Mouse (Mus musculus) bone marrow, adult 2 months (tissue): ENCODE results near the gene Ttll9. TPM values are rescaled to one million over a fixed set of nuclear protein-coding genes. Genes with fewer than 3 reads are reported as not detected.
A peak's percentile ranks its signal among the peaks of the same experiment; 100 is the strongest.

ENCODE experiments used
- H3K27ac ChIP-seq: fragments of 200-500 bp; 2 replicates; pipeline ENCODE4 v1.5.1; 2012; ENCODE audit warnings: low read depth, mild to moderate bottlenecking, control low read depth, inconsistent platforms, low read length; ENCODE audit not compliant: control insufficient read depth, poor library complexity, insufficient read depth
- H3K4me1 ChIP-seq: fragments of 200-500 bp; 2 replicates; pipeline ENCODE4 v1.6.1; 2011; ENCODE audit warnings: low read length; ENCODE audit not compliant: control insufficient read depth, insufficient read depth
- H3K4me3 ChIP-seq: fragments of 200-500 bp; replicated peaks from 2 replicates; pipeline ENCODE3; 2011; ENCODE audit warnings: mild to moderate bottlenecking, low read depth, low read length, control low read depth; ENCODE audit not compliant: control insufficient read depth
- CTCF ChIP-seq: fragments of 200-500 bp; IDR thresholded peaks from 2 replicates; pipeline ENCODE4 v1.5.1; 2011; ENCODE audit warnings: low read length, control low read depth; ENCODE audit not compliant: control insufficient read depth, insufficient read depth
- POLR2A ChIP-seq: fragments of 200-500 bp; IDR thresholded peaks from 2 replicates; pipeline ENCODE4 v1.6.1; 2011; ENCODE audit warnings: low read depth, mild to moderate bottlenecking, control low read depth, low read length, borderline replicate concordance; ENCODE audit not compliant: control insufficient read depth
- WGBS: fragments of 180-500 bp; shearing (Covaris S2); methylation state at CpG from one replicate; pipeline ENCODE4 v1.1.7; 2018; 5-methylcytosine and 5-hydroxymethylcytosine counted together
- polyA plus RNA-seq: library from polyadenylated mRNA; stranded (reverse); fragments of >200 nt; gene quantifications from 2 replicates; pipeline ENCODE4 v1.2.4, GENCODE M21; 2011; ENCODE audit warnings: low replicate concordance; ENCODE audit not compliant: missing spikeins, insufficient read depth, insufficient read length

Gene Ttll9
- polyA plus RNA-seq, 1 experiment = not detected

- TF ChIP-seq POLR2A = no peak
- TF ChIP-seq CTCF = no peak
- Histone ChIP-seq H3K4me1 (peaks cover 6% of the 10 kb centered on the region), H3K27ac (no peak overlapping the region), H3K4me3 (no peak overlapping the region)
- WGBS = 61% methylated on average over 8 of the region's 8 CpGs
Measured at GRCm38 (mm10) chr2:152924128-152924527, 38.2 kb upstream of the Ttll9 start.

- H3K27ac ChIP-seq = no peak overlapping the region
- 43% methylated on average over 5 of the region's 5 CpGs for WGBS
- H3K4me1 ChIP-seq = peaks cover 6% of the 10 kb centered on the region
- no peak overlapping the region for H3K4me3 ChIP-seq
- TF ChIP-seq POLR2A (no peak), CTCF (no peak)
Measured at GRCm38 (mm10) chr2:152924543-152924942, 37.7 kb upstream of the Ttll9 start.

- H3K4me3 ChIP-seq = no peak overlapping the region
- TF ChIP-seq POLR2A = no peak
- TF ChIP-seq CTCF = no peak
- WGBS = 44% methylated on average over 11 of the region's 11 CpGs
- peak overlapping the region; percentile 47 for H3K27ac ChIP-seq
- H3K4me1 ChIP-seq = peaks cover 6% of the 10 kb centered on the region
Measured at GRCm38 (mm10) chr2:152925189-152925872, 37.0 kb upstream of the Ttll9 start.

GRCm38 (mm10) chr2:152926896-152927295 lies 35.4 kb upstream of the Ttll9 start:
- peaks cover 6% of the 10 kb centered on the region for H3K4me1 ChIP-seq
- 42% methylated on average over 9 of the region's 9 CpGs for WGBS

GRCm38 (mm10) chr2:152927371-152927770 lies 34.9 kb upstream of the Ttll9 start:
- WGBS = 15% methylated on average over 5 of the region's 5 CpGs
- Histone ChIP-seq H3K4me1 (peaks cover 6% of the 10 kb centered on the region), H3K4me3 (no peak overlapping the region), H3K27ac (no peak overlapping the region)
- no peak for TF ChIP-seq POLR2A
- no peak for TF ChIP-seq CTCF

More at GRCm38 (mm10) chr2:152926896-152927295, 35.4 kb upstream of the Ttll9 start:
- Histone ChIP-seq H3K27ac (no peak overlapping the region), H3K4me3 (no peak overlapping the region)
- TF ChIP-seq CTCF = no peak
- TF ChIP-seq POLR2A = no peak

GRCm38 (mm10) chr2:152928219-152928987 lies 33.9 kb upstream of the Ttll9 start:
- TF ChIP-seq CTCF (no peak), POLR2A (no peak)
- 74% methylated on average over 14 of the region's 14 CpGs for WGBS
- no peak overlapping the region for H3K27ac ChIP-seq
- H3K4me1 ChIP-seq = peaks cover 6% of the 10 kb centered on the region
- H3K4me3 ChIP-seq = no peak overlapping the region

GRCm38 (mm10) chr2:152928988-152929370 lies 33.3 kb upstream of the Ttll9 start:
- Histone ChIP-seq H3K4me3 (no peak overlapping the region), H3K4me1 (peaks cover 6% of the 10 kb centered on the region), H3K27ac (no peak overlapping the region)
- TF ChIP-seq POLR2A (no peak), CTCF (no peak)
- WGBS = 66% methylated on average over 3 of the region's 3 CpGs

GRCm38 (mm10) chr2:152930276-152930675 lies 32.0 kb upstream of the Ttll9 start:
- Histone ChIP-seq H3K27ac (no peak overlapping the region), H3K4me3 (no peak overlapping the region), H3K4me1 (peaks cover 6% of the 10 kb centered on the region)
- TF ChIP-seq CTCF = no peak
- 38% methylated on average over 2 of the region's 2 CpGs for WGBS
